Mouse (Mus musculus) adrenal gland, postnatal 10 days (tissue): ENCODE data around the gene Cldn34b2. TPM values are rescaled to one million over a fixed set of nuclear protein-coding genes. Genes with fewer than 3 reads are reported as not detected.
"Not testable (repeated sequence)": the region's sequence is repeated elsewhere in the genome, so short reads cannot be mapped to it uniquely, and the experiment has no call there.

Experiments used
- DNase-seq: peaks from one replicate; pipeline ENCODE4 v3.0.0; 2021; ENCODE audit warnings: mixed read lengths
- long read RNA-seq, 2 experiments: library from polyadenylated mRNA; stranded (forward); transcript quantifications; one replicate each; pipeline ENCODE4 v2.0.0; 2021
- total RNA-seq, 2 experiments: library from RNA; stranded (reverse); gene quantifications; 2 replicates each; pipeline ENCODE4 v1.2.3; 2021

Cldn34b2 gene
- not detected for total RNA-seq
- long read RNA-seq, experiment 1 = 0 reads
- long read RNA-seq, experiment 2 = 0 reads

GRCm38 (mm10) chrX:155128312-155128711, at the start of gene Cldn34b2:
Gene Cldn34b2 (minus strand): TSS chrX:155128412.
- not testable (repeated sequence) for DNase-seq

- no peak for DNase-seq
These were observed 49.4 kb upstream of the Cldn34b2 start for GRCm38 (mm10) chrX:155177640-155178039.

GRCm38 (mm10) chrX:155177230-155177629, 49.0 kb upstream of the Cldn34b2 start:
- no peak for DNase-seq

GRCm38 (mm10) chrX:155175568-155175967, 47.4 kb upstream of the Cldn34b2 start:
- DNase-seq = no peak

GRCm38 (mm10) chrX:155172310-155172709, 44.1 kb upstream of the Cldn34b2 start:
- DNase-seq = peak; percentile 0

- no peak for DNase-seq
These were observed 43.5 kb upstream of the Cldn34b2 start for GRCm38 (mm10) chrX:155171754-155172153.

GRCm38 (mm10) chrX:155169886-155170285, 41.7 kb upstream of the Cldn34b2 start:
- no peak for DNase-seq

- no peak for DNase-seq
These were observed 39.5 kb upstream of the Cldn34b2 start for GRCm38 (mm10) chrX:155167667-155168066.

- no peak for DNase-seq
These were observed 38.1 kb upstream of the Cldn34b2 start for GRCm38 (mm10) chrX:155166313-155166712.

GRCm38 (mm10) chrX:155163553-155163952, 35.3 kb upstream of the Cldn34b2 start:
- DNase-seq = no peak

- no peak for DNase-seq
These were observed 23.7 kb upstream of the Cldn34b2 start for GRCm38 (mm10) chrX:155151868-155152267.

GRCm38 (mm10) chrX:155144718-155145117, 16.5 kb upstream of the Cldn34b2 start:
- peak; percentile 71 for DNase-seq

GRCm38 (mm10) chrX:155098024-155098423, 30.2 kb downstream of the Cldn34b2 start:
- DNase-seq = peak; percentile 9

- DNase-seq = not testable (repeated sequence)
These were observed 34.6 kb downstream of the Cldn34b2 start, which contains the start of gene Magea2 for GRCm38 (mm10) chrX:155093566-155093965. Gene Magea2 (minus strand): TSS chrX:155093666.

GRCm38 (mm10) chrX:155089693-155090092, 38.5 kb downstream of the Cldn34b2 start, which contains the start of gene Magea1:
Gene Magea1 (minus strand): TSS chrX:155089793.
- DNase-seq = not testable (repeated sequence)

Other genes with a start within 250 kb of the Cldn34b2 start
- gene Cldn34b1, start 238.1 kb downstream of the Cldn34b2 start, total RNA-seq = not detected
- gene Magea6, start 192.4 kb downstream of the Cldn34b2 start, total RNA-seq = not detected
- gene Magea3, start 178.9 kb downstream of the Cldn34b2 start, total RNA-seq = not detected
- not detected for gene Magea8, start 132.6 kb downstream of the Cldn34b2 start, total RNA-seq
- gene Magea5, start 65.3 kb downstream of the Cldn34b2 start, total RNA-seq = not detected
- not detected for gene Magea1, start 38.6 kb downstream of the Cldn34b2 start, total RNA-seq
- gene Magea2, start 34.7 kb downstream of the Cldn34b2 start, total RNA-seq = not detected
- 100 to 1,000 TPM; 121 to 129 TPM for gene Sat1, start 88.0 kb upstream of the Cldn34b2 start, total RNA-seq
- 10 to 100 TPM; 49.6 to 50.1 TPM for gene Acot9, start 134.0 kb upstream of the Cldn34b2 start, total RNA-seq
- gene Prdx4, start 212.3 kb upstream of the Cldn34b2 start, total RNA-seq = 100 to 1,000 TPM in 1 of 2 experiments, 10 to 100 TPM in 1; 80.1 to 104 TPM